Mouse (Mus musculus) kidney, adult 2 months (tissue): Measurements from ENCODE around the gene Khdrbs1.

ENCODE experiments used
- CTCF ChIP-seq: fragments of 200-500 bp; conservative IDR thresholded peaks from 2 replicates; pipeline ENCODE4 v1.5.1; 2011; ENCODE audit warnings: low read depth, mild to moderate bottlenecking, control low read depth, low read length, moderate library complexity, mixed read lengths; ENCODE audit not compliant: insufficient read depth, insufficient read length
- POLR2A ChIP-seq: fragments of 200-500 bp; IDR thresholded peaks from one replicate; pipeline ENCODE4 v1.6.1; 2011; ENCODE audit warnings: low read depth, low read length, control low read depth

GRCm38 (mm10) chr4:129683901-129684493 is 58.1 kb downstream of the Khdrbs1 start:
- TF ChIP-seq POLR2A (no peak), CTCF (no peak)
